Mouse (Mus musculus) limb, embryonic 14.5 days (tissue): ENCODE results near the gene Gm21860. TPM values are rescaled to one million over a fixed set of nuclear protein-coding genes. Genes with fewer than 3 reads are reported as not detected.
"Not testable (repeated sequence)": the region's sequence is repeated elsewhere in the genome, so short reads cannot be mapped to it uniquely, and the experiment has no call there.

Experiments used
- ATAC-seq: fragments of 200-750 bp; cut with Nextera tagmentation; 2 replicates; pipeline ENCODE4 v1.8.0; 2017; ENCODE audit warnings: low read depth, moderate number of reproducible peaks, moderate TSS enrichment; ENCODE audit not compliant: low FRiP score
- DNase-seq: peaks from one replicate; pipeline ENCODE4 v3.0.0-alpha.2; 2015; ENCODE audit warnings: low spot score
- H3K27ac ChIP-seq: fragments of 300-500 bp; sonication (generic); replicated peaks from 2 replicates; pipeline ENCODE4 v1.5.1; 2014; ENCODE audit warnings: low read depth, mild to moderate bottlenecking, low read length, moderate library complexity, mixed read lengths
- H3K27me3 ChIP-seq: fragments of 300-500 bp; sonication (generic); 2 replicates; pipeline ENCODE4 v1.6.1; 2014; ENCODE audit warnings: low read length, mixed read lengths; ENCODE audit not compliant: control insufficient read depth, insufficient read depth
- H3K36me3 ChIP-seq: fragments of 300-500 bp; sonication (generic); 2 replicates; pipeline ENCODE4 v1.6.1; 2014; ENCODE audit warnings: mild to moderate bottlenecking, low read length, moderate library complexity, mixed read lengths; ENCODE audit not compliant: control insufficient read depth, insufficient read depth
- H3K4me1 ChIP-seq: fragments of 300-500 bp; sonication (generic); 2 replicates; pipeline ENCODE4 v1.6.1; 2014; ENCODE audit warnings: antibody characterized with exemption, low read length, mixed read lengths; ENCODE audit not compliant: control insufficient read depth, insufficient read depth
- H3K4me2 ChIP-seq: fragments of 300-500 bp; sonication (generic); replicated peaks from 2 replicates; pipeline ENCODE4 v1.6.1; 2014; ENCODE audit warnings: low read depth, mild to moderate bottlenecking, low read length, moderate library complexity; ENCODE audit not compliant: severe bottlenecking
- H3K4me3 ChIP-seq: fragments of 300-500 bp; sonication (generic); replicated peaks from 2 replicates; pipeline ENCODE4 v1.5.1; 2014; ENCODE audit warnings: low read length
- H3K9ac ChIP-seq: fragments of 300-500 bp; sonication (generic); 2 replicates; pipeline ENCODE4 v1.6.1; 2014; ENCODE audit warnings: mild to moderate bottlenecking, low read depth, low read length, moderate library complexity; ENCODE audit not compliant: severe bottlenecking
- H3K9me3 ChIP-seq: fragments of 300-500 bp; sonication (generic); 2 replicates; pipeline ENCODE4 v1.6.1; 2016; ENCODE audit warnings: low read length; ENCODE audit not compliant: control insufficient read depth
- WGBS: fragments of 180-500 bp; shearing (Covaris S2); extraction: QIAGEN DNeasy Blood & Tissue Kit; methylation state at CpG from one replicate; pipeline ENCODE4 v1.1.7; 2014; 5-methylcytosine and 5-hydroxymethylcytosine counted together
- polyA plus RNA-seq, 2 experiments: library from polyadenylated mRNA; depleted of rRNA in 1 of 2; stranded (reverse) in 1 of 2; unstranded in 1 of 2; fragments of >200 nt; fragmentation: Nextera tagmentation in 1 of 2; extraction: Ambion mirVana in 1 of 2; gene quantifications; 2 replicates each; pipeline versions ENCODE4 v1.2.1 to v1.2.3; 2012 to 2014

Gene Gm21860
- polyA plus RNA-seq, 2 experiments, result not detected

DNA sequence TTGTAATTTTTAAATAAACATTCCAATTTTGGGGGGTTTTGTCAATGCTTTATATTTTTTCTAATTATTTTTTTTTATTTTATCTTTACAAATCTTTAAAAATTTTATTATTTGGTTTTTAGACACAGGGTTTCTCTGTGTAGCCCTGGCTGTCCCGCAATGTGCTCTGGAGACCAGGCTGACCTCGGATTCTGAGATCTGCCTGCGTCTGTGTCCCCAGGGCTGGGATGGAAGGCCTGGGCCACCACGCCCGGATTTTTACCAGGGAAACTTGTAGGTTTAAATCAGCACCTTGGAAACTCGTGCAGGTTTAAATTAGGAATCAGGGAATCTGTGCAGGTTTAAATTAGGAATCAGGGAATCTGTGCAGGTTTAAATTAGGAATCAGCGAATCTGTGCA is 37.1 kb downstream of the Gm21860 start:
- not testable (repeated sequence) for DNase-seq, H3K27ac ChIP-seq, H3K9ac ChIP-seq, H3K4me1 ChIP-seq, H3K27me3 ChIP-seq, H3K4me3 ChIP-seq, H3K36me3 ChIP-seq, ATAC-seq, H3K9me3 ChIP-seq, H3K4me2 ChIP-seq
- 70% methylated on average over 7 of the region's 7 CpGs for WGBS

Other genes with a start within 250 kb of the Gm21860 start
- gene Gm47283, start 29.9 kb upstream of the Gm21860 start, polyA plus RNA-seq (2012; rRNA removed), result not detected in 2 replicates
- not detected in 2 replicates for gene Gm47283, start 29.9 kb upstream of the Gm21860 start, polyA plus RNA-seq (2014; fragmentation: Nextera tagmentation; extraction: Ambion mirVana)
- gene Gm21748, start 84.4 kb upstream of the Gm21860 start, polyA plus RNA-seq (2012; rRNA removed), result not detected in 2 replicates
- not detected in 2 replicates for gene Gm21748, start 84.4 kb upstream of the Gm21860 start, polyA plus RNA-seq (2014; fragmentation: Nextera tagmentation; extraction: Ambion mirVana)